Mouse (Mus musculus) fibroblast of lung, adult 2 months (primary cell): Measurements from ENCODE around the gene Cep83.
"Not testable (repeated sequence)": the region's sequence is repeated elsewhere in the genome, so short reads cannot be mapped to it uniquely, and the experiment has no call there.

ENCODE experiments used
- DNase-seq: peaks from one replicate; pipeline ENCODE4 v3.0.0-alpha.2; 2011; ENCODE audit warnings: low read depth

Cep83 gene

DNA sequence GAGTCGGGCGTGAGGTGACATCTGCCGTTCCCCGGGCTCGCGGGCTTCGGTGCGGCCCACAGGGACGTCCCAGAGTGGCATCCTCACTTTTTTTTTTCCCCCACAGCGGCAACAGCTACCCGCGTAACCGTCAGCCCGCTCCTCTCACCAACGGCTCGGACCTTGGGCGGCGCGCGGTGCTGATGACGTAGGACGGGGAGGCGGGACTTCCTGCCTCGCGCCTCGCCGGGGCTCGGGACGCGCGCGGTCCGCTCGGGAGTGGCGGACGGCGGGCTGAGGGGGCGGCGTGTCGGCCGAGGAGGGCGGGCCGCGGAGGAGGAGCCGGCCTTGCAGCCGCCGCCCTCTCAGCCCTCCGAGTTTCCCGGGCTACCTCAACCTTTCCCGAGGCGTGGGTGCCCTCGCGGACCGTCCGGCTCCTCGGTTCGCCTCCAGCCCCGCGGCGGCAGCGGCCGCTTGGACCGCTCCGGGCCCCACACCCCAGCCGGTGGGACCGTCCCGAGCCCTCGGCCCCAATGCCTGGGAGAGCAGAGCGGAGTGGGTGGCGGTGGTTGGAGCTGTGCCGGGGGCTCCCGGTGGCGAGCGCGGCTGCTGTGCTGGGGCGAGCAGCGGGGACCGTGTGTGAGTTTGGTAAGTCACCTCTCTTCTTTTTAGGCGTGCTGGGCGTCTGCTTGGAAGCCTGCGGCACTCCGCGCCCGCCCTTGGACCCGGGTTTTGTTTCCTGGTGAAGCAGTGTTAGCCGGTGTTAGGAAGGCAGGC, at the start of gene Cep83:
Cep83 (plus strand) TSS at position 235 of the 756 bp plus-strand sequence.
- DNase-seq: peak; percentile 59

- no peak for DNase-seq
Measured at GRCm38 (mm10) chr10:94639281-94639680, 49.2 kb upstream of the Cep83 start.

GRCm38 (mm10) chr10:94640067-94640466, 48.4 kb upstream of the Cep83 start:
- no peak for DNase-seq

GRCm38 (mm10) chr10:94664036-94664435, 24.4 kb upstream of the Cep83 start:
- no peak for DNase-seq

DNA sequence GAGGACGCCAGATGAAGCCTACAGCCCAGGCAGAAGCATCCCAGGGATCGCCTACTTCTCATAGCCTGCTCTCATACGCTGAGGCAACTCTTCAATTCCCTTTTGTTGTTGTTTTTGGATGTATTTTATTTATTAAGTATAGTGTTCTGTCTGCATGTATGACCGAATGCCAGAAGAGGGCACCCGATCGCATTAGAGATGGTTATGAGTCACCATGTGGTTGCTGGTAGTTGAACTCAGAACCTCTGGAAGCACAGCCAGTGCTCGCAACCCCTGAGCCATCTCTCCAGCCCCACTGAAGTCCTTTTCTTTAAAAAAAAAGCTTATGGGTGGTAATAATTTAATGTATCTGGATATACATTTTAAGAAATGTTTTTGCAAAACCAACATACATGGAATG, 24.0 kb upstream of the Cep83 start:
- no peak for DNase-seq

DNA sequence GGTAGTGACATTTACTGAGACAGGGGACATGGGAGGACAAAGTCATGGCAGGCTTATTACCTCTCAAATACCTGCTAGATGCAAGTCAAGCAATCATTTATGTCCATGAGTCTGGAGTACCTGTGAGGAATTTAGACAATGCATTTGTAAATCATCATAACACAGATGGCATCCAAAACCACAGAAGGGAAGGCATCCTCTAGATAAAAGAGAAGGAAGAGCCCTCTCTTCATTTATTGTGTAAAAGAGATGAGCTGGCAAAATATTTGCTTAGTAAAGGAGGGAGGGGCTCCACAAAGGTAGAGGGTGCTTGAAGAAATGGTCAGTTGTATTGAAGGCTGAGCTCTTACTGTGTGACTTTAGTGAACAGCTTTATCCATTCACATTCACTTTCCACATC, 20.3 kb upstream of the Cep83 start:
- DNase-seq: no peak

DNA sequence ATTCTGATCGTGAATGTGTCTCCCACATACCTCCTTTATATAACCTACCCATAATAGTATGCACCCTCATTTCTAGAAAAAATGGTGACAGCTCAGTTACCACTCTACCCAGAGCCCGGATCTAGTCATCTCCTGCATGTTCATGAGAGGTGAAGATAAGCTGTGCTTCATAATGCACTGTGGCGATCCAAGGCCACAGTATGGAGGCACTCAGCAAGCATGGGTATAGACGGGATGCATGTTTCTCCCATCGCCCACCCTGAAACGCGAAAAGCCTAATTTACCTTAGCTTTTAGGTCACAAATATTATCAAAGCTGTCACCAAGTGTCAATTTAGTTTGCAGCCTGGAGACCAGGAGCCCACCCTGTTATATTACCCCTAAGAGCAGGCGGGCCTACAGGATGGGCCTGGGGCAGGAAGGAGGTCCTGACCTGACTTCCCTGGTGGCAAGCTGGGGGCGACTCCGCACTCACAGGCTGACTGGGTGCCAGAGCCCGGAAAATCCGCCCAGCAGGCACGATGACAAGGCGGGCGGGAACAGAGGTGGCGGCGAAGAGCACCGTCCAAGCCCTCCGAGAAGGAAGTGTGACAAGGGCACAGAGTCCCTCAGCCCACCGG, 544 bp upstream of the Cep83 start:
- no peak for DNase-seq

GRCm38 (mm10) chr10:94689176-94689510, 689 bp downstream of the Cep83 start:
- DNase-seq: no peak

GRCm38 (mm10) chr10:94690376-94690775, 1.9 kb downstream of the Cep83 start:
- no peak for DNase-seq

- no peak for DNase-seq
Measured at GRCm38 (mm10) chr10:94692163-94692562, 3.7 kb downstream of the Cep83 start.

DNA sequence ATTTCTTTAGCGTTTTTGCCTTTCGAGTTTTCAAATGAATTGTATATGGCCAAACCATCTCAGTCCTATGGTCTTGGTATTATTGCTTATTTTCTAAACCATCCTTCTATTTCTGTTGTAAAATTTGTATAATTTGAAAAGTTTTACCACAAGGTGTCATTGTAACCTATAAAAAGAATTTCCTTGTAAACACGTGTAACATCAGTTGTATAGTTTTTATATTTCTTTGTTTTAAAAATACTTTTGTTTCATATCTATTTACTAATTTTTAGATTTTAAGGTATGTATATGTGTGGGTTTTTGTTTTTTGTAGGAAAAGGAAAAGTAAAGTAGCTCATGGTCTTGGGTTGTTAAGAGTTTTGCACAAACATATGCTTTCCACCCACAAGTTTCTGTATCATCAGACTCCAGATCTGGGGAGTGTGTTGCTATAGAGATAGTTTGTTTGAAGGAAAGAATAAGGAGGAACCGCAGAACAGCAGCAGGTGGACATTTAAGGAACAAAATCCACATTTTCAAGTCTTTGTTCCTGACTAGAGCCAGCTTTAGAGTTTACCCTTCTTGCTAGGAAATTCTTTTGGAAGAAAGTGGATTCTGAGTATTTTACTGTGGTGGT, 17.3 kb downstream of the Cep83 start:
- no peak for DNase-seq

GRCm38 (mm10) chr10:94706695-94707094, 18.2 kb downstream of the Cep83 start:
- DNase-seq: no peak

GRCm38 (mm10) chr10:94709622-94710319, 21.3 kb downstream of the Cep83 start:
- no peak for DNase-seq

GRCm38 (mm10) chr10:94710320-94710695, 21.9 kb downstream of the Cep83 start:
- no peak for DNase-seq

- no peak for DNase-seq
Measured at GRCm38 (mm10) chr10:94720300-94720699, 31.8 kb downstream of the Cep83 start.

- not testable (repeated sequence) for DNase-seq
Measured at GRCm38 (mm10) chr10:94728053-94728452, 39.6 kb downstream of the Cep83 start.

DNA sequence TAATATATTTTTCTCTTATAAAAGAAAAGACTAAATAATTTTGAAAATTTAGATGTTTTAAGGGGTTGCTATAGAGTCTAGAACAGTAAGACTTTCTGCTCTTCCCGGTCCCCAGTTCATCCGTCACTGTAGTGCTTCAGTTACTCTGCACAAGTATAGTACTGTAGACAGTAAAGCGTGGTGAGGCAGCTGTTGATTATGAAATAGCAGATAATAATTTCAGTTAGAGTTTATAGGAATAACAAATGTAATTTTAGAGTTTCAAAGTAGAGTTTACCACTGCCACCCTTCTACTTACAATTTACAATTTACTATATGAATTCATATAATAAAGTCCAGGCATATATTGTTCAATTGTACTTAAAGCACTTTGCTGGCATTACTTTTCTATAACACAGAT, 42.0 kb downstream of the Cep83 start:
- DNase-seq: no peak

- no peak for DNase-seq
Measured at GRCm38 (mm10) chr10:94734829-94735228, 46.4 kb downstream of the Cep83 start.

DNA sequence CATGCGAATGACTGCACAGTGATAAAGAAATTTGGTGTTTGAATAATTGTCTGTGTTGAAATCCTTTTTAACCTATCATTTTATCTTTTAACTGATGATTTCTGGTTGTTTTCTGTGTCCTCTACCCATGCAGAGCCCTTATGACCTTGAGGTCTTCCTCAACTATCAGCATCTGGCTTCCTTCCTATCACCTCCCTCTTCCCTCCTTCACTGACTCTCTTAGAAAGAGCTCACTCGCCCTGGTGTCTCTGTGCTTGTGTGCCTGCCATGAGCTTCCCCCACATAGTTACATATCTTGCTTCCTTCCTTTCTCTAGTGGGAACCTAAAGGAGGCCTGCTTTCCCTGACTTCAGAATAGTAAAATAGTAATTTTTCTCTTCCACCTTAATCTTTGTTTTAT, 51.8 kb downstream of the Cep83 start:
- no peak for DNase-seq

- no peak for DNase-seq
Measured at GRCm38 (mm10) chr10:94741459-94741858, 53.0 kb downstream of the Cep83 start.

DNA sequence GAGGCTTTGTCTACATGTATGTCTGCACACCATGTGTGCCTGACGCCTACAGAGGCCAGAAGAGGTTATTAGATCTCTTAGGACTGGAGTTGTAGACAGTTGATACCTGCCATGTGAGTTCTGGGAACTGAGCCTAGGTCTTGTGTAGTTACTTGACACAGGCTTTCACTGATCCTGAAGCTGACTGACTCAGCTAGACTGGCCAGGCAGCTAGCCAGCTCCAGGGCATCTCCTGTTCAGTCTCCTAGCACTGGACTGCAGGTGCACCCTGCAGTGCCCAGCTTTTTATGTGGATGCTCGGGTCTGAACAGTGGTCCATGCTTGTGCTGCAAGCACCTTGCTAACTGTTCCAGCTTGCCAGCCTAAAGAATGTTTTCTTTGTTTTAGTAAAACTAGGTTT, 58.6 kb downstream of the Cep83 start:
- DNase-seq: no peak

GRCm38 (mm10) chr10:94771496-94771895, 83.0 kb downstream of the Cep83 start:
- peak; percentile 9 for DNase-seq

DNA sequence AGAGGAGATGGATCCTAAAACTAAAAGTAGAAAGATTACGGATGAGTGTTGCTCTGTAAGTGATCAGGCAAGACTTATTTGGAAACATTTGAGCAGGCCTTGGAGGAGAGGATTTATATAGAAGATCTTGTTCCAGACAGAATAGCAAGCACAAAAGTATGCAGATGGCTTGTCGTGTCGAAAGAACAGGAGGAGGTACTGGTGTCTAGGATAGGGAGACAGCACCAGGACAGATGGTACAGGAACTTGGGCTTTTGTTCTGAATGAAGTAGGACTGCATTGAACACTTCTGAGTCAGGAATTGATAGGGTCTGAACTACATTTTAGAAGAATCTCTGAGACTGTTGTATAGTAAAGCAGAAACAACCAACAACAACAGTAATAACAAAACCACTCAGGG, 89.1 kb downstream of the Cep83 start:
- DNase-seq: no peak
